In genomic region chr16:10769661-10770060, GRCm38 (mm10) we compare ENCODE assay signal across 14 mouse cellular contexts. TPM values are rescaled to one million over a fixed set of nuclear protein-coding genes. Genes with fewer than 3 reads are reported as not detected.
DNase-seq lines count a peak whose midpoint lies in the region; ATAC-seq lines count a peak whose summit lies in the region.
"Had no signal": no experiment of that assay in that cellular context is flagged by ENCODE, and none has a peak within 500 bp of the region (broad histone marks: within the 10 kb centered on the region; RNA-seq: fewer than 3 reads in every experiment).

No protein-coding gene starts in this region.

- H3K27me3 ChIP-seq in midbrain, embryonic 10.5 days (ENCODE audit: low read depth, poor library complexity, severe bottlenecking): peaks cover 5% of the 10 kb centered on the region
- H3K27me3 ChIP-seq: embryonic facial prominence, embryonic 15.5 days; midbrain, embryonic 15.5 days had no signal

- no peaks in the 10 kb centered on the region for H3K36me3 ChIP-seq in midbrain, embryonic 10.5 days
- H3K36me3 ChIP-seq: embryonic facial prominence, embryonic 15.5 days; hindbrain, embryonic 13.5 days; midbrain, embryonic 15.5 days had no signal

- no peaks in the 10 kb centered on the region for H3K9me3 ChIP-seq in midbrain, embryonic 10.5 days (replicated peaks)
- H3K9me3 ChIP-seq: embryonic facial prominence, embryonic 15.5 days; hindbrain, embryonic 13.5 days; midbrain, embryonic 15.5 days had no signal

- 0 out of 2 replicates have a peak, but pooled peaks cover 5% of the 10 kb centered on the region for H3K4me1 ChIP-seq in midbrain, embryonic 10.5 days
- H3K4me1 ChIP-seq: hindbrain, embryonic 13.5 days; midbrain, embryonic 15.5 days had no signal

- DNase-seq in right cerebral cortex, adult 18-20 months: peak; percentile 63
- no peak for DNase-seq in right cerebral cortex, postnatal 10 days (ENCODE audit: low spot score in 2 of 2)
- peak; percentile 23 for DNase-seq in adrenal gland, postnatal 25 days
- DNase-seq in thymus, postnatal 25 days: peak; percentile 78
- DNase-seq in urinary bladder, postnatal 25 days (ENCODE audit: low spot score): no peak
- no peak for DNase-seq in midbrain, embryonic 10.5 days (ENCODE audit: low spot score)
- DNase-seq: cerebellum, adult 11-12 months; gastrocnemius, postnatal 36 days had no signal

- peak; percentile 46 for ATAC-seq in megakaryocyte progenitor cell, adult 5-6 weeks (replicated peaks; ENCODE audit: poor library complexity)
- ATAC-seq: midbrain, embryonic 15.5 days had no signal

- H3K4me3 ChIP-seq in midbrain, embryonic 10.5 days: no peak overlapping the region
- H3K4me3 ChIP-seq: embryonic facial prominence, embryonic 15.5 days; hindbrain, embryonic 13.5 days; midbrain, embryonic 15.5 days had no signal

- H3K27ac ChIP-seq in midbrain, embryonic 10.5 days (replicated peaks): no peak overlapping the region
- H3K27ac ChIP-seq: embryonic facial prominence, embryonic 15.5 days; hindbrain, embryonic 13.5 days; midbrain, embryonic 15.5 days had no signal

- 43% methylated on average over 2 of the region's 2 CpGs for WGBS in midbrain, embryonic 10.5 days

RNA-seq across cellular contexts. Expression of gene Socs1, which starts 15.7 kb away (rescaled TPM):
- total RNA-seq in adrenal gland, postnatal 25 days (2021): 2.8 and 2.9 TPM in 2 replicates
- total RNA-seq in megakaryocyte progenitor cell, adult 5-6 weeks (2015): 0.39 and 0.59 TPM in 2 replicates
- total RNA-seq in megakaryocyte progenitor cell, adult 5-6 weeks (2017): 0.64 and 1.4 TPM in 2 replicates
- 2.4 and 2.7 TPM in 2 replicates for polyA plus RNA-seq in midbrain, embryonic 10.5 days (2016; fragmentation: Nextera tagmentation; extraction: Ambion mirVana)

RNA-seq across cellular contexts. Expression of gene Tnp2, which starts 18.8 kb away (rescaled TPM):
- total RNA-seq in adrenal gland, postnatal 25 days (2021): not detected in 2 replicates
- not detected in 2 replicates for total RNA-seq in megakaryocyte progenitor cell, adult 5-6 weeks (2015)
- total RNA-seq in megakaryocyte progenitor cell, adult 5-6 weeks (2017): not detected in 2 replicates
- not detected in 2 replicates for polyA plus RNA-seq in midbrain, embryonic 10.5 days (2016; fragmentation: Nextera tagmentation; extraction: Ambion mirVana)
- polyA plus RNA-seq: embryonic facial prominence, embryonic 15.5 days; hindbrain, embryonic 13.5 days; liver, embryonic 11.5 days; midbrain, embryonic 15.5 days had no signal

RNA-seq across cellular contexts. Expression of gene Prm3, which starts 21.1 kb away (rescaled TPM):
- total RNA-seq in adrenal gland, postnatal 25 days (2021): not detected in 2 replicates
- total RNA-seq in megakaryocyte progenitor cell, adult 5-6 weeks (2015): not detected in 2 replicates
- not detected in 2 replicates for total RNA-seq in megakaryocyte progenitor cell, adult 5-6 weeks (2017)
- polyA plus RNA-seq in midbrain, embryonic 10.5 days (2016; fragmentation: Nextera tagmentation; extraction: Ambion mirVana): not detected in 2 replicates
- total RNA-seq: gastrocnemius, postnatal 36 days had no signal
- polyA plus RNA-seq: embryonic facial prominence, embryonic 15.5 days; hindbrain, embryonic 13.5 days; large intestine, adult 2 months; liver, embryonic 11.5 days; midbrain, embryonic 15.5 days had no signal

RNA-seq across cellular contexts. Expression of gene Prm2, which starts 26.3 kb away (rescaled TPM):
- total RNA-seq in adrenal gland, postnatal 25 days (2021): not detected in 2 replicates
- not detected in 2 replicates for total RNA-seq in megakaryocyte progenitor cell, adult 5-6 weeks (2015)
- not detected in 2 replicates for total RNA-seq in megakaryocyte progenitor cell, adult 5-6 weeks (2017)
- not detected in 2 replicates for polyA plus RNA-seq in midbrain, embryonic 10.5 days (2016; fragmentation: Nextera tagmentation; extraction: Ambion mirVana)
- total RNA-seq: gastrocnemius, postnatal 36 days had no signal
- polyA plus RNA-seq: embryonic facial prominence, embryonic 15.5 days; hindbrain, embryonic 13.5 days; liver, embryonic 11.5 days; midbrain, embryonic 15.5 days had no signal

RNA-seq across cellular contexts. Expression of gene Prm1, which starts 36.0 kb away (rescaled TPM):
- not detected in 2 replicates for total RNA-seq in adrenal gland, postnatal 25 days (2021)
- not detected in 2 replicates for total RNA-seq in megakaryocyte progenitor cell, adult 5-6 weeks (2015)
- not detected in 2 replicates for total RNA-seq in megakaryocyte progenitor cell, adult 5-6 weeks (2017)
- polyA plus RNA-seq in midbrain, embryonic 10.5 days (2016; fragmentation: Nextera tagmentation; extraction: Ambion mirVana): not detected in 2 replicates
- total RNA-seq: gastrocnemius, postnatal 36 days had no signal
- polyA plus RNA-seq: embryonic facial prominence, embryonic 15.5 days; hindbrain, embryonic 13.5 days; liver, embryonic 11.5 days had no signal

Comparison
In these comparisons a context has a peak if more than half of its experiments do, and no peak if none do; other contexts are left out.
1. DNase-seq: peak in right cerebral cortex, adult 18-20 months (single experiment), adrenal gland, postnatal 25 days (single experiment) and thymus, postnatal 25 days (single experiment); none in right cerebral cortex, postnatal 10 days (0 of 2), urinary bladder, postnatal 25 days (single experiment) and midbrain, embryonic 10.5 days (single experiment).